Mouse (Mus musculus) heart, embryonic 14.5 days (tissue): ENCODE measurements around the gene Kdf1. TPM values are rescaled to one million over a fixed set of nuclear protein-coding genes. Genes with fewer than 3 reads are reported as not detected.

Source experiments
- ATAC-seq: fragments of 200-750 bp; cut with Nextera tagmentation; 2 replicates; pipeline ENCODE4 v1.8.0; 2017; ENCODE audit warnings: low read depth, moderate TSS enrichment; ENCODE audit not compliant: insufficient number of reproducible peaks, insufficient read depth, low FRiP score
- H3K27ac ChIP-seq, 2 experiments: fragments of 200-500 bp in 1 of 2; fragments of 300-500 bp in 1 of 2; sonication (generic) in 1 of 2; replicated peaks in 1 of 2; 2 replicates each; pipeline ENCODE4 v1.5.1; 2012 to 2014; ENCODE audit warnings: low read depth in 2 of 2, low read length in 2 of 2, control low read depth in 1 of 2, mild to moderate bottlenecking in 1 of 2, mixed read lengths in 1 of 2; ENCODE audit not compliant: control insufficient read depth in 1 of 2, insufficient read depth in 1 of 2
- H3K27me3 ChIP-seq: fragments of 300-500 bp; sonication (generic); 2 replicates; pipeline ENCODE4 v1.6.1; 2014; ENCODE audit warnings: mild to moderate bottlenecking, low read length, control low read depth; ENCODE audit not compliant: control insufficient read depth, insufficient read depth
- H3K36me3 ChIP-seq: fragments of 300-500 bp; sonication (generic); 2 replicates; pipeline ENCODE4 v1.6.1; 2014; ENCODE audit warnings: mild to moderate bottlenecking, control low read depth, low read length, mixed read lengths; ENCODE audit not compliant: control insufficient read depth, insufficient read depth
- H3K4me1 ChIP-seq, 2 experiments: fragments of 200-500 bp in 1 of 2; fragments of 300-500 bp in 1 of 2; sonication (generic) in 1 of 2; 2 replicates each; pipeline ENCODE4 v1.6.1; 2012 to 2014; ENCODE audit warnings: low read length in 2 of 2, control low read depth in 1 of 2, mixed read lengths in 1 of 2; ENCODE audit not compliant: control insufficient read depth in 2 of 2, insufficient read depth in 2 of 2
- H3K4me2 ChIP-seq: fragments of 300-500 bp; sonication (generic); 2 replicates; pipeline ENCODE4 v1.6.1; 2014; ENCODE audit warnings: mild to moderate bottlenecking, low read length
- H3K4me3 ChIP-seq, 2 experiments: fragments of 200-500 bp in 1 of 2; fragments of 300-500 bp in 1 of 2; sonication (generic) in 1 of 2; 2 replicates each; pipeline ENCODE4 v1.5.1; 2012 to 2014; ENCODE audit warnings: low read length in 2 of 2, mild to moderate bottlenecking in 2 of 2, control low read depth in 1 of 2, low read depth in 1 of 2, moderate library complexity in 1 of 2; ENCODE audit not compliant: control insufficient read depth in 1 of 2, insufficient read depth in 1 of 2
- H3K9ac ChIP-seq: fragments of 300-500 bp; sonication (generic); 2 replicates; pipeline ENCODE4 v1.6.1; 2014; ENCODE audit warnings: mild to moderate bottlenecking, low read length
- H3K9me3 ChIP-seq: fragments of 300-500 bp; sonication (generic); 2 replicates; pipeline ENCODE4 v1.6.1; 2016; ENCODE audit warnings: low read length, control low read depth; ENCODE audit not compliant: control insufficient read depth
- WGBS: fragments of 180-500 bp; shearing (Covaris S2); extraction: QIAGEN DNeasy Blood & Tissue Kit; methylation state at CpG from one replicate; pipeline ENCODE4 v1.1.7; 2014; 5-methylcytosine and 5-hydroxymethylcytosine counted together
- polyA plus RNA-seq: library from polyadenylated mRNA; unstranded; fragments of >200 nt; fragmentation: Nextera tagmentation; extraction: Ambion mirVana; gene quantifications from 2 replicates; pipeline ENCODE4 v1.2.1, GENCODE M21; 2014

The Kdf1 gene
- polyA plus RNA-seq, 1 experiment from 2014 or later = 0.62 TPM

GRCm38 (mm10) chr4:133536652-133537051 is 17.9 kb downstream of the Kdf1 start:
- Histone ChIP-seq H3K27ac (no peak overlapping the region), H3K4me3 (no peak overlapping the region), H3K9me3 (no peaks in the 10 kb centered on the region), H3K4me2 (no peak overlapping the region), H3K27me3 (no peaks in the 10 kb centered on the region), H3K36me3 (peaks cover 96% of the 10 kb centered on the region), H3K4me1 (no peaks in the 10 kb centered on the region), H3K9ac (no peak overlapping the region)
- 89% methylated on average over 5 of the region's 5 CpGs for WGBS
- no peak for ATAC-seq

GRCm38 (mm10) chr4:133545272-133546231 is 26.8 kb downstream of the Kdf1 start, which contains the start of gene Nudc:
Gene Nudc, minus strand, starts transcription at chr4:133545996.
- Histone ChIP-seq H3K9me3 (no peaks in the 10 kb centered on the region), H3K4me1 (peaks cover 0 to 10% of the 10 kb centered on the region in 2 experiments; a peak in 3 of 4 replicates), H3K4me2 (peak within 1 kb of the TSS; percentile 67), H3K27me3 (no peaks in the 10 kb centered on the region), H3K9ac (peak within 1 kb of the TSS; percentile 92), H3K27ac (peak within 1 kb of the TSS; percentile 36 to 46), H3K36me3 (peaks cover 24% of the 10 kb centered on the region), H3K4me3 (peak within 1 kb of the TSS; percentile 90 to 99)
- 0% methylated on average over 71 of the region's 77 CpGs for WGBS
- peak; percentile 94 for ATAC-seq

GRCm38 (mm10) chr4:133552029-133552428 is 33.3 kb downstream of the Kdf1 start:
- no peaks in the 10 kb centered on the region for H3K9me3 ChIP-seq
- H3K9ac ChIP-seq = no peak overlapping the region
- no peak overlapping the region for H3K27ac ChIP-seq
- peaks cover 15 to 16% of the 10 kb centered on the region in 2 experiments for H3K4me1 ChIP-seq
- no peak for ATAC-seq
- H3K4me2 ChIP-seq = no peak overlapping the region
- H3K27me3 ChIP-seq = no peaks in the 10 kb centered on the region
- H3K4me3 ChIP-seq = no peak overlapping the region
- H3K36me3 ChIP-seq = 0 out of 2 replicates have a peak, but pooled peaks cover 4% of the 10 kb centered on the region
- WGBS = 75% methylated on average over 1 of the region's 1 CpGs

- peak within 1 kb of the TSS; percentile 87 to 91 for H3K27ac ChIP-seq
Observed at GRCm38 (mm10) chr4:133552768-133553447, 34.1 kb downstream of the Kdf1 start, which contains the start of gene Nr0b2. Gene Nr0b2, plus strand, starts transcription at chr4:133553376.

GRCm38 (mm10) chr4:133553448-133554330 is 34.9 kb downstream of the Kdf1 start:
- Histone ChIP-seq H3K27me3 (no peaks in the 10 kb centered on the region), H3K27ac (peak overlapping the region; percentile 87 to 91), H3K36me3 (0 out of 2 replicates have a peak, but pooled peaks cover 4% of the 10 kb centered on the region), H3K4me3 (peak overlapping the region; percentile 41 to 51), H3K4me2 (peak overlapping the region; percentile 66), H3K9me3 (no peaks in the 10 kb centered on the region), H3K9ac (peak overlapping the region; percentile 74), H3K4me1 (peaks cover 15 to 16% of the 10 kb centered on the region in 2 experiments)
- no peak for ATAC-seq
- 48% methylated on average over 19 of the region's 19 CpGs for WGBS

More at GRCm38 (mm10) chr4:133552768-133553447, 34.1 kb downstream of the Kdf1 start, which contains the start of gene Nr0b2:
- peak within 1 kb of the TSS; percentile 66 for H3K4me2 ChIP-seq
- ATAC-seq = peak; percentile 38
- 0 out of 2 replicates have a peak, but pooled peaks cover 4% of the 10 kb centered on the region for H3K36me3 ChIP-seq
- peak within 1 kb of the TSS; percentile 74 for H3K9ac ChIP-seq
- no peaks in the 10 kb centered on the region for H3K9me3 ChIP-seq
- peak within 1 kb of the TSS; percentile 41 to 51 for H3K4me3 ChIP-seq
- peaks cover 15 to 16% of the 10 kb centered on the region in 2 experiments for H3K4me1 ChIP-seq
- no peaks in the 10 kb centered on the region for H3K27me3 ChIP-seq
- WGBS = 36% methylated on average over 10 of the region's 10 CpGs

GRCm38 (mm10) chr4:133557041-133557717 is 38.4 kb downstream of the Kdf1 start:
- Histone ChIP-seq H3K27ac (no peak overlapping the region), H3K9me3 (no peaks in the 10 kb centered on the region)
- ATAC-seq = no peak

More at GRCm38 (mm10) chr4:133557041-133557717, 38.4 kb downstream of the Kdf1 start:
- Histone ChIP-seq H3K4me2 (no peak overlapping the region), H3K27me3 (no peaks in the 10 kb centered on the region), H3K4me3 (no peak overlapping the region), H3K36me3 (0 out of 2 replicates have a peak, but pooled peaks cover 4% of the 10 kb centered on the region), H3K4me1 (peaks cover 15 to 16% of the 10 kb centered on the region in 2 experiments), H3K9ac (no peak overlapping the region)
- 47% methylated on average over 10 of the region's 10 CpGs for WGBS
